Mouse (Mus musculus): ENCODE data around the gene Six1. TPM values are rescaled to one million over a fixed set of nuclear protein-coding genes. Genes with fewer than 3 reads are reported as not detected.
A peak's percentile ranks its signal among the peaks of the same experiment; 100 is the strongest.

Gene Six1
- polyA plus RNA-seq, 1 experiment, result 72.4 TPM

- Histone ChIP-seq H3K79me2 (ENCODE audit: control insufficient read depth, insufficient read depth) (peaks cover 16% of the 10 kb centered on the region), H3K36me3 (ENCODE audit: control insufficient read depth, insufficient read depth) (no peaks in the 10 kb centered on the region), H3K27me3 (ENCODE audit: control insufficient read depth, insufficient read depth, insufficient read length) (no peaks in the 10 kb centered on the region), H3K4me3 (ENCODE audit: insufficient read depth, poor library complexity, severe bottlenecking) (no peak overlapping the region), H3K79me3 (ENCODE audit: low read depth) (no peaks in the 10 kb centered on the region), H3ac (ENCODE audit: control insufficient read depth, insufficient read length, low read depth) (no peak overlapping the region)
- no peak for TF ChIP-seq MYOG (IDR thresholded peaks at IDR 0.05; ENCODE audit: control insufficient read depth, extremely low read depth, insufficient read length)
Observed at GRCm38 (mm10) chr12:73032665-73033064, 21.0 kb downstream of the Six1 start.

DNA sequence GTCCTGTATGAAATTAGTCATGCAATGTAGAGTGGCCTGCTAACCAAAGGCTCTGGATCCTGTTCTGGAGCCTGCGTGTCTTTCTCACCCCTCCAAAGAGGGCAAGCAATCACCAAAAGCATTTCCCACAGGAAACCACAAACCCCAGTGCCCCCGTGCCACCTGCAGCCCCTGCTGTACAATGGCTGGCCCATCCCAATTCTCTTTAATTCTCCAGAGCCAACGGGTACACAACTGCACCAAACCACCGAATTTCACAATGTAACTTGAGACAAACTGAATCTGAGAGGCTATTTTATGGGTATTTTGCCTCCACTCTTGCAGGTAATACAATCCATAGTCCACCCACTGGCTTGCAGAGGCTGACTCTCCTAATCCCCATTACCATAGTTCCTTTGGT is 22.4 kb downstream of the Six1 start:
- peak; percentile 62 for TF ChIP-seq CEBPB (IDR thresholded peaks at IDR 0.05; ENCODE audit: low read depth)
- peak; percentile 61 for TF ChIP-seq MYOD1 (IDR thresholded peaks at IDR 0.05; ENCODE audit: control insufficient read depth, insufficient read length, low read depth)
- TF ChIP-seq MYOG (IDR thresholded peaks at IDR 0.05; ENCODE audit: control insufficient read depth, extremely low read depth, insufficient read length), result no peak
- Histone ChIP-seq H3K79me2 (ENCODE audit: control insufficient read depth, insufficient read depth) (peaks cover 9% of the 10 kb centered on the region), H3K27me3 (ENCODE audit: control insufficient read depth, insufficient read depth, insufficient read length) (no peaks in the 10 kb centered on the region), H3K4me3 (ENCODE audit: insufficient read depth, poor library complexity, severe bottlenecking) (no peak overlapping the region), H3K79me3 (ENCODE audit: low read depth) (no peaks in the 10 kb centered on the region), H3ac (ENCODE audit: control insufficient read depth, insufficient read length, low read depth) (no peak overlapping the region), H3K36me3 (ENCODE audit: control insufficient read depth, insufficient read depth) (no peaks in the 10 kb centered on the region)

DNA sequence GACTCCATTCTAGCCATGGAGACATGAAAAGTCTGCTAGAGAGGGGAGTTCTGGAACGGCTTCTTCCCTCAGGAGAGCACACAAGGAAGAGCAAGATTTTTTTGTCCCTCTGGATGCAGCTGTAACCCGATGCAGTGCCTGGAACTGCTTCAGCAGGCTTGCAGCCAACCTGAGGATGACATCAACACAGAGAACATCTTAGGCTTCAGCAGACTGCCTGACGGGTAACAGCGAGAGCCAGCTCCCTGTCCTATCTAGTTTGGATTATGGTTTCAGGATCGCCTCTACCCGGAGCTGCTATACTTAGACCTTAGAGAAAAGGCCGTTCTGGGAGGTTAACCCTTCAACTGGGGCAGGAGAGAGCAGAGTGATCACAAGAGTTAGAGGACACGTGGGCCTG is 28.2 kb downstream of the Six1 start:
- H3ac ChIP-seq (ENCODE audit: control insufficient read depth, insufficient read length, low read depth), result no peak overlapping the region
- no peaks in the 10 kb centered on the region for H3K79me2 ChIP-seq (ENCODE audit: control insufficient read depth, insufficient read depth)
- TF ChIP-seq MAX (IDR thresholded peaks at IDR 0.05) (no peak), CTCF (IDR thresholded peaks at IDR 0.05; ENCODE audit: control insufficient read depth, insufficient read depth, insufficient read length) (no peak), MYOG (IDR thresholded peaks at IDR 0.05; ENCODE audit: control insufficient read depth, extremely low read depth, insufficient read length) (no peak), MYOD1 (IDR thresholded peaks at IDR 0.05; ENCODE audit: control insufficient read depth, insufficient read length, low read depth) (no peak), FOSL1 (IDR thresholded peaks at IDR 0.05; ENCODE audit: insufficient read depth, low read length, poor library complexity, severe bottlenecking) (no peak), CEBPB (IDR thresholded peaks at IDR 0.05; ENCODE audit: low read depth) (no peak), USF1 (IDR thresholded peaks at IDR 0.05; ENCODE audit: low read depth) (no peak)
- H3K4me3 ChIP-seq (ENCODE audit: insufficient read depth, poor library complexity, severe bottlenecking), result peak overlapping the region; percentile 14
- H3K79me3 ChIP-seq (ENCODE audit: low read depth), result no peaks in the 10 kb centered on the region
- no peaks in the 10 kb centered on the region for H3K36me3 ChIP-seq (ENCODE audit: control insufficient read depth, insufficient read depth)
- no peaks in the 10 kb centered on the region for H3K27me3 ChIP-seq (ENCODE audit: control insufficient read depth, insufficient read depth, insufficient read length)

DNA sequence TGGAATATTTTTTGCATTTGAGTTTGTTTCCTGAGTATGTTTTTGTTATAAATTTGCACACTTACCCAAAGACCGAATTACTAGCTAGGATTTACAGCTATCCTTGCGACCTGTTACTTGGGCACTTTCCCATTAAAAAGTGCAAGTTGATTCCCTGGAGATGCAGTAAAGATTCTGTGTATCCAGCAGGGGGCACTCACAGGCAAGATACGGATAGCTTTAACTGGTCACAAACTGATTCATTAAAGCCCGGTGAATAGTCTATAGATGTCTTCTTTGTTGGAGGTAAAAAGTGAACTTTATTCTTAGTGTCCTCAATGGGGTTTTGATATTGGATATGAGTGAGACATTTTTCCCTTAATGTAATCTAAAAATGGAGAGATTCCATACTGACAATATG is 32.7 kb downstream of the Six1 start:
- peak; percentile 21 for TF ChIP-seq CTCF (IDR thresholded peaks at IDR 0.05; ENCODE audit: control insufficient read depth, insufficient read depth, insufficient read length)
- no peak for TF ChIP-seq FOSL1 (IDR thresholded peaks at IDR 0.05; ENCODE audit: insufficient read depth, low read length, poor library complexity, severe bottlenecking)

GRCm38 (mm10) chr12:73020422-73020821 is 33.3 kb downstream of the Six1 start:
- Histone ChIP-seq H3ac (ENCODE audit: control insufficient read depth, insufficient read length, low read depth) (no peak overlapping the region), H3K36me3 (ENCODE audit: control insufficient read depth, insufficient read depth) (no peaks in the 10 kb centered on the region), H3K4me3 (ENCODE audit: insufficient read depth, poor library complexity, severe bottlenecking) (no peak overlapping the region), H3K79me2 (ENCODE audit: control insufficient read depth, insufficient read depth) (no peaks in the 10 kb centered on the region), H3K27me3 (ENCODE audit: control insufficient read depth, insufficient read depth, insufficient read length) (no peaks in the 10 kb centered on the region), H3K79me3 (ENCODE audit: low read depth) (no peaks in the 10 kb centered on the region)
- TF ChIP-seq FOSL1 (IDR thresholded peaks at IDR 0.05; ENCODE audit: insufficient read depth, low read length, poor library complexity, severe bottlenecking) (no peak), MYOD1 (IDR thresholded peaks at IDR 0.05; ENCODE audit: control insufficient read depth, insufficient read length, low read depth) (no peak), MYOG (IDR thresholded peaks at IDR 0.05; ENCODE audit: control insufficient read depth, extremely low read depth, insufficient read length) (no peak), CEBPB (IDR thresholded peaks at IDR 0.05; ENCODE audit: low read depth) (no peak), MAX (IDR thresholded peaks at IDR 0.05) (no peak), CTCF (IDR thresholded peaks at IDR 0.05; ENCODE audit: control insufficient read depth, insufficient read depth, insufficient read length) (no peak), USF1 (IDR thresholded peaks at IDR 0.05; ENCODE audit: low read depth) (no peak)

More for the DNA sequence above, 32.7 kb downstream of the Six1 start:
- H3ac ChIP-seq (ENCODE audit: control insufficient read depth, insufficient read length, low read depth), result no peak overlapping the region
- no peaks in the 10 kb centered on the region for H3K79me2 ChIP-seq (ENCODE audit: control insufficient read depth, insufficient read depth)
- H3K27me3 ChIP-seq (ENCODE audit: control insufficient read depth, insufficient read depth, insufficient read length), result no peaks in the 10 kb centered on the region
- H3K4me3 ChIP-seq (ENCODE audit: insufficient read depth, poor library complexity, severe bottlenecking), result no peak overlapping the region
- no peaks in the 10 kb centered on the region for H3K79me3 ChIP-seq (ENCODE audit: low read depth)
- H3K36me3 ChIP-seq (ENCODE audit: control insufficient read depth, insufficient read depth), result no peaks in the 10 kb centered on the region

GRCm38 (mm10) chr12:73018838-73019237 is 34.8 kb downstream of the Six1 start:
- Histone ChIP-seq H3K79me2 (ENCODE audit: control insufficient read depth, insufficient read depth) (no peaks in the 10 kb centered on the region), H3K79me3 (ENCODE audit: low read depth) (no peaks in the 10 kb centered on the region), H3K4me3 (ENCODE audit: insufficient read depth, poor library complexity, severe bottlenecking) (no peak overlapping the region), H3ac (ENCODE audit: control insufficient read depth, insufficient read length, low read depth) (no peak overlapping the region), H3K27me3 (ENCODE audit: control insufficient read depth, insufficient read depth, insufficient read length) (no peaks in the 10 kb centered on the region), H3K36me3 (ENCODE audit: control insufficient read depth, insufficient read depth) (no peaks in the 10 kb centered on the region)
- TF ChIP-seq CTCF (IDR thresholded peaks at IDR 0.05; ENCODE audit: control insufficient read depth, insufficient read depth, insufficient read length) (no peak), CEBPB (IDR thresholded peaks at IDR 0.05; ENCODE audit: low read depth) (no peak), MYOG (IDR thresholded peaks at IDR 0.05; ENCODE audit: control insufficient read depth, extremely low read depth, insufficient read length) (no peak), FOSL1 (IDR thresholded peaks at IDR 0.05; ENCODE audit: insufficient read depth, low read length, poor library complexity, severe bottlenecking) (no peak), MAX (IDR thresholded peaks at IDR 0.05) (no peak), USF1 (IDR thresholded peaks at IDR 0.05; ENCODE audit: low read depth) (no peak), MYOD1 (IDR thresholded peaks at IDR 0.05; ENCODE audit: control insufficient read depth, insufficient read length, low read depth) (no peak)
